Comparison of ENCODE assay signal across 8 mouse cellular contexts in the genomic region with DNA sequence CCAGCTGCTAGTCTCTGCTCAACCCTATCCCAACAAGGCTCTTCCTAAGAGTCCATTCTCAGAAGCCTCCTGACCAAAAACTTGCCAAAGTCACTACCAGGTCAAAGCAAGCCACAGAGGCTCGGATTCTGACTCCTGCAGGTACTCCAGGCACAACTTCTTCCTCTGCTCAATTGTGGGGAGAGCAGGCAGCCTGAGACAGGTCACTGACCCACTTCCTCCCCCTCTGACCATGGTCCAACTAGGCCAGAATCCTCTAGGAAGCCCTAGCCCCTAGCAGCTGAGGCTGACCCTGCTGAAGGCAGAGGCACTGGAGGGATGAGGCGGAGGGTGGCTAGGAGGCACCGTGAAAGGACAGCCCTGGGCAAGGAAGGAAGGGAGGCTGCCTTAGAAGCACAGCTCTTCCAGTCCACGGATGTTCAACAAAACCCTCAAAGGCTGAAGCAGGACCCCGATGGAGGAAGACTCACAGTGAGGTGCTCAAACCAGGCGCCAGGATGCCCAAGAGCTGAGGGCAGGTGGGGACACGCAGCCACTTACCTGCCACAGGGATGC. TPM values are rescaled to one million over a fixed set of nuclear protein-coding genes. Genes with fewer than 3 reads are reported as not detected.
DNase-seq lines count a peak whose midpoint lies in the region; ATAC-seq and TF ChIP-seq lines count a peak whose summit lies in the region.

No protein-coding gene starts in this region.

- no peaks in the 10 kb centered on the region for H3K9me3 ChIP-seq in erythroblast, embryonic 14.5 days (ENCODE audit: control insufficient read depth, low read length)
- H3K9me3 ChIP-seq in CH12.LX (replicated peaks; ENCODE audit: low read length): no peaks in the 10 kb centered on the region
- H3K9me3 ChIP-seq in heart, embryonic 16.5 days (replicated peaks; ENCODE audit: control insufficient read depth, low read length): no peaks in the 10 kb centered on the region
- no peaks in the 10 kb centered on the region for H3K9me3 ChIP-seq in liver, embryonic 11.5 days (ENCODE audit: control insufficient read depth, low read length)

- no peak for DNase-seq in CH12.LX (ENCODE audit: extremely low read depth)
- DNase-seq in liver, embryonic 11.5 days (ENCODE audit: low spot score): no peak
- DNase-seq in adrenal gland, postnatal 36 days: no peak
- DNase-seq in thymus, postnatal 36 days: no peak
- DNase-seq in thymus, adult 18-20 months: no peak

- TF ChIP-seq CTCF in CH12.LX (conservative IDR thresholded peaks at IDR 0.05 in 1 of 2, IDR thresholded peaks at IDR 0.05 in 1 of 2; ENCODE audit: low read depth in 2 of 2, low read length in 2 of 2): no peak

- peak overlapping the region; percentile 13 for H3K9ac ChIP-seq in CH12.LX (ENCODE audit: insufficient read depth, low read depth)
- peak overlapping the region; percentile 88 for H3K9ac ChIP-seq in heart, embryonic 16.5 days (ENCODE audit: low read length)
- H3K9ac ChIP-seq in liver, embryonic 11.5 days (ENCODE audit: low read depth, low read length): peak overlapping the region; percentile 71

- TF ChIP-seq RAD21 in CH12.LX (IDR thresholded peaks at IDR 0.05; ENCODE audit: low read depth, low read length): no peak

- H3K27me3 ChIP-seq in erythroblast, embryonic 14.5 days (ENCODE audit: control insufficient read depth): peaks cover 14% of the 10 kb centered on the region
- no peaks in the 10 kb centered on the region for H3K27me3 ChIP-seq in CH12.LX (replicated peaks)
- no peaks in the 10 kb centered on the region for H3K27me3 ChIP-seq in heart, embryonic 16.5 days (ENCODE audit: control insufficient read depth, insufficient read depth, low read length)
- no peaks in the 10 kb centered on the region for H3K27me3 ChIP-seq in liver, embryonic 11.5 days (replicated peaks; ENCODE audit: control insufficient read depth, insufficient read depth, low read length)

- WGBS in heart, embryonic 16.5 days: 24% methylated on average over 7 of the region's 7 CpGs
- 46% methylated on average over 7 of the region's 7 CpGs for WGBS in liver, embryonic 11.5 days

- H3K79me2 ChIP-seq in CH12.LX (replicated peaks; ENCODE audit: control insufficient read depth, extremely low read depth, insufficient read depth, poor library complexity, severe bottlenecking): 0 out of 2 replicates have a peak, but pooled peaks cover 2% of the 10 kb centered on the region

- H3K4me3 ChIP-seq in erythroblast, embryonic 14.5 days (replicated peaks): peak overlapping the region; percentile 57
- H3K4me3 ChIP-seq in CH12.LX (replicated peaks in 1 of 3; ENCODE audit: low read depth in 2 of 3, low read length in 2 of 3, poor library complexity in 1 of 3): peak overlapping the region; percentile 59 to 79 (median 60)
- peak overlapping the region; percentile 76 for H3K4me3 ChIP-seq in heart, embryonic 16.5 days (ENCODE audit: low read length)
- peak overlapping the region; percentile 56 for H3K4me3 ChIP-seq in liver, embryonic 11.5 days (ENCODE audit: low read depth, low read length)

- H3K27ac ChIP-seq in CH12.LX (ENCODE audit: insufficient read depth, low read depth): peak overlapping the region; percentile 29
- H3K27ac ChIP-seq in heart, embryonic 16.5 days (ENCODE audit: low read length): peak overlapping the region; percentile 99
- H3K27ac ChIP-seq in liver, embryonic 11.5 days (ENCODE audit: low read depth, low read length): peak overlapping the region; percentile 81

- in situ Hi-C loops in CH12.LX (cut with MboI; ENCODE audit: low pct_ligation_motif_present, low pct_unique_long_range_greater_than_20kb, low sequenced_read_pairs): no loop called here

- peak overlapping the region; percentile 78 for H3K4me2 ChIP-seq in CH12.LX (ENCODE audit: insufficient read depth, low read depth, poor library complexity, severe bottlenecking)
- peak overlapping the region; percentile 85 for H3K4me2 ChIP-seq in heart, embryonic 16.5 days (ENCODE audit: low read depth, low read length)
- H3K4me2 ChIP-seq in liver, embryonic 11.5 days: peak overlapping the region; percentile 93

- H3K36me3 ChIP-seq in erythroblast, embryonic 14.5 days (ENCODE audit: control insufficient read depth): no peaks in the 10 kb centered on the region
- H3K36me3 ChIP-seq in CH12.LX (replicated peaks in 1 of 2; ENCODE audit: control insufficient read depth in 1 of 2, insufficient read depth in 1 of 2, low read length in 1 of 2): peaks cover 0 to 8% of the 10 kb centered on the region in 2 experiments
- H3K36me3 ChIP-seq in heart, embryonic 16.5 days (ENCODE audit: control insufficient read depth, insufficient read depth): no peaks in the 10 kb centered on the region
- H3K36me3 ChIP-seq in liver, embryonic 11.5 days (ENCODE audit: control insufficient read depth, insufficient read depth, low read length): no peaks in the 10 kb centered on the region

- no peak for ATAC-seq in erythroblast, adult 5-6 weeks (replicated peaks; ENCODE audit: low FRiP score, poor library complexity, severe bottlenecking)
- no peak for ATAC-seq in heart, embryonic 16.5 days (replicated peaks; ENCODE audit: extremely low read depth, insufficient read depth, low FRiP score)
- ATAC-seq in liver, embryonic 11.5 days (replicated peaks; ENCODE audit: low FRiP score): no peak

- no peak for TF ChIP-seq EP300 in CH12.LX (IDR thresholded peaks at IDR 0.05; ENCODE audit: low read length)

- TF ChIP-seq POLR2A in CH12.LX (IDR thresholded peaks at IDR 0.05; ENCODE audit: low read depth, low read length): no peak

- dilution Hi-C loops in CH12.LX (cut with MboI; ENCODE audit: extremely low pct_ligation_motif_present, extremely low pct_unique_long_range_greater_than_20kb, low sequenced_read_pairs): no loop called here

- H3K4me1 ChIP-seq in erythroblast, embryonic 14.5 days (ENCODE audit: control insufficient read depth): peaks cover 27% of the 10 kb centered on the region
- peaks cover 51 to 97% of the 10 kb centered on the region in 2 experiments for H3K4me1 ChIP-seq in CH12.LX (ENCODE audit: control insufficient read depth in 1 of 2, insufficient read depth in 2 of 2)
- H3K4me1 ChIP-seq in heart, embryonic 16.5 days (ENCODE audit: control insufficient read depth, insufficient read depth, low read length): peaks cover 84% of the 10 kb centered on the region
- H3K4me1 ChIP-seq in liver, embryonic 11.5 days (replicated peaks; ENCODE audit: control insufficient read depth, insufficient read depth, low read length): peaks cover 72% of the 10 kb centered on the region

RNA-seq across cellular contexts. Expression of a gene that starts 12.0 kb away (rescaled TPM):
- polyA plus RNA-seq in erythroblast, embryonic 14.5 days (2012): 4.3 and 6.3 TPM in 2 replicates
- 3.7 and 10.2 TPM in 2 replicates for total RNA-seq in erythroblast, adult 5-6 weeks (2015; ENCODE audit: low replicate concordance)
- total RNA-seq in erythroblast, adult 5-6 weeks (2017; ENCODE audit: low replicate concordance): 13.3 and 17.3 TPM in 2 replicates
- total RNA-seq in CH12.LX (2012; rRNA removed) (49.6 and 49.9 TPM in 2 replicates), CH12.LX (2014; rRNA removed) (23.3 and 24.9 TPM in 2 replicates)
- 46.4 and 53.9 TPM in 2 replicates for polyA plus RNA-seq in CH12.LX (2012; ENCODE audit: insufficient read length, low read depth)
- 86.7 and 96.4 TPM in 2 replicates for polyA plus RNA-seq in heart, embryonic 16.5 days (2015; fragmentation: Nextera tagmentation; extraction: Ambion mirVana)
- 23.8 and 26.0 TPM in 2 replicates for polyA plus RNA-seq in liver, embryonic 11.5 days (2014; fragmentation: Nextera tagmentation; extraction: Ambion mirVana)
- 10 to 100 TPM; 96.3 to 96.5 TPM for total RNA-seq in adrenal gland, postnatal 36 days (2021)

RNA-seq across cellular contexts. Expression of a gene that starts 28.5 kb away (rescaled TPM):
- 0.30 and 0.50 TPM in 2 replicates for polyA plus RNA-seq in erythroblast, embryonic 14.5 days (2012)
- 16.3 and 21.7 TPM in 2 replicates for total RNA-seq in erythroblast, adult 5-6 weeks (2015; ENCODE audit: low replicate concordance)
- total RNA-seq in erythroblast, adult 5-6 weeks (2017; ENCODE audit: low replicate concordance): 4.7 and 9.8 TPM in 2 replicates
- total RNA-seq in CH12.LX (2012; rRNA removed) (31.9 and 34.7 TPM in 2 replicates), CH12.LX (2014; rRNA removed) (26.3 and 31.3 TPM in 2 replicates)
- 65.6 and 72.3 TPM in 2 replicates for polyA plus RNA-seq in CH12.LX (2012; ENCODE audit: insufficient read length, low read depth)
- 24.4 and 25.0 TPM in 2 replicates for polyA plus RNA-seq in heart, embryonic 16.5 days (2015; fragmentation: Nextera tagmentation; extraction: Ambion mirVana)
- polyA plus RNA-seq in liver, embryonic 11.5 days (2014; fragmentation: Nextera tagmentation; extraction: Ambion mirVana): 38.8 and 39.5 TPM in 2 replicates
- total RNA-seq in adrenal gland, postnatal 36 days (2021): 100 to 1,000 TPM; 126 to 133 TPM

RNA-seq across cellular contexts. Expression of a gene that starts 30.7 kb away (rescaled TPM):
- 0.50 and 1.6 TPM in 2 replicates for polyA plus RNA-seq in erythroblast, embryonic 14.5 days (2012)
- total RNA-seq in erythroblast, adult 5-6 weeks (2015; ENCODE audit: low replicate concordance): 3.8 and 5.0 TPM in 2 replicates
- 4.1 and 7.2 TPM in 2 replicates for total RNA-seq in erythroblast, adult 5-6 weeks (2017; ENCODE audit: low replicate concordance)
- total RNA-seq in CH12.LX (2012; rRNA removed) (25.6 and 26.2 TPM in 2 replicates), CH12.LX (2014; rRNA removed) (9.7 and 11.4 TPM in 2 replicates)
- polyA plus RNA-seq in CH12.LX (2012; ENCODE audit: insufficient read length, low read depth): 34.0 and 35.2 TPM in 2 replicates
- polyA plus RNA-seq in heart, embryonic 16.5 days (2015; fragmentation: Nextera tagmentation; extraction: Ambion mirVana): 11.8 and 12.3 TPM in 2 replicates
- polyA plus RNA-seq in liver, embryonic 11.5 days (2014; fragmentation: Nextera tagmentation; extraction: Ambion mirVana): 28.2 and 29.4 TPM in 2 replicates
- under 1 TPM; 0.66 to 0.76 TPM for total RNA-seq in adrenal gland, postnatal 36 days (2021)

RNA-seq across cellular contexts. Expression of a gene that starts 32.9 kb away (rescaled TPM):
- polyA plus RNA-seq in erythroblast, embryonic 14.5 days (2012): 8.9 TPM in 2 replicates
- 48.3 and 48.8 TPM in 2 replicates for total RNA-seq in erythroblast, adult 5-6 weeks (2015; ENCODE audit: low replicate concordance)
- total RNA-seq in erythroblast, adult 5-6 weeks (2017; ENCODE audit: low replicate concordance): 22.7 and 28.8 TPM in 2 replicates
- total RNA-seq in CH12.LX (2012; rRNA removed): 66.9 and 78.7 TPM in 2 replicates
- 70.0 and 78.9 TPM in 2 replicates for total RNA-seq in CH12.LX (2014; rRNA removed)
- polyA plus RNA-seq in CH12.LX (2012; ENCODE audit: insufficient read length, low read depth): 164 and 185 TPM in 2 replicates
- 60.5 and 77.2 TPM in 2 replicates for polyA plus RNA-seq in heart, embryonic 16.5 days (2015; fragmentation: Nextera tagmentation; extraction: Ambion mirVana)
- 80.1 and 83.2 TPM in 2 replicates for polyA plus RNA-seq in liver, embryonic 11.5 days (2014; fragmentation: Nextera tagmentation; extraction: Ambion mirVana)
- total RNA-seq in adrenal gland, postnatal 36 days (2021): 10 to 100 TPM; 81.9 to 90.1 TPM

RNA-seq across cellular contexts. Expression of a gene that starts 50.6 kb away (rescaled TPM):
- 0.01 and 0.02 TPM in 2 replicates for polyA plus RNA-seq in erythroblast, embryonic 14.5 days (2012)
- not detected in 2 replicates for total RNA-seq in erythroblast, adult 5-6 weeks (2015; ENCODE audit: low replicate concordance)
- not detected in 2 replicates for total RNA-seq in erythroblast, adult 5-6 weeks (2017; ENCODE audit: low replicate concordance)
- total RNA-seq in CH12.LX (2012; rRNA removed): 0.04 TPM in 1 of 2 replicates, not detected in the other
- not detected in 2 replicates for total RNA-seq in CH12.LX (2014; rRNA removed)
- polyA plus RNA-seq in CH12.LX (2012; ENCODE audit: insufficient read length, low read depth): not detected in 2 replicates
- 0.08 and 0.09 TPM in 2 replicates for polyA plus RNA-seq in heart, embryonic 16.5 days (2015; fragmentation: Nextera tagmentation; extraction: Ambion mirVana)
- 0.05 and 0.12 TPM in 2 replicates for polyA plus RNA-seq in liver, embryonic 11.5 days (2014; fragmentation: Nextera tagmentation; extraction: Ambion mirVana)
- under 1 TPM; 0.10 to 0.30 TPM for total RNA-seq in adrenal gland, postnatal 36 days (2021)

Comparison
In these comparisons a context has a peak if more than half of its experiments do, and no peak if none do; other contexts are left out.
1. H3K27ac ChIP-seq: peak in every context shown above with its lines; median percentile 99 in heart, embryonic 16.5 days; 81 in liver, embryonic 11.5 days; 29 in CH12.LX.
2. H3K9ac ChIP-seq: peak in every context shown above with its lines; median percentile 88 in heart, embryonic 16.5 days; 71 in liver, embryonic 11.5 days; 13 in CH12.LX.
3. RNA of a gene that starts 28.5 kb away (polyA plus RNA-seq): 65.6 to 72.3 TPM in CH12.LX, 38.8 to 39.5 TPM in liver, embryonic 11.5 days and 24.4 to 25.0 TPM in heart, embryonic 16.5 days; 0.30 to 0.50 TPM in erythroblast, embryonic 14.5 days; every median in the first group is over 10 times any median in the second.
4. Peak in every context shown above with its lines, with median percentiles within 50 percentile points of each other: H3K4me3 ChIP-seq and H3K4me2 ChIP-seq.